Mouse (Mus musculus) C2C12 (cell line): ENCODE results near the gene Dusp9.

Experiments
- CEBPB ChIP-seq: IDR thresholded peaks from one replicate; pipeline ENCODE4 v1.6.1; 2011; ENCODE audit warnings: low read depth, mild to moderate bottlenecking, control low read depth, moderate library complexity
- CTCF ChIP-seq: IDR thresholded peaks from one replicate; pipeline ENCODE4 v1.5.1; 2011; ENCODE audit not compliant: control insufficient read depth, insufficient read depth, insufficient read length
- FOSL1 ChIP-seq: IDR thresholded peaks from one replicate; pipeline ENCODE4 v1.8.0; 2011; ENCODE audit warnings: mild to moderate bottlenecking, low read length; ENCODE audit not compliant: poor library complexity, insufficient read depth, severe bottlenecking
- MAX ChIP-seq: IDR thresholded peaks from one replicate; pipeline ENCODE4 v1.6.1; 2011; ENCODE audit warnings: mild to moderate bottlenecking, control low read depth
- MYOD1 ChIP-seq: IDR thresholded peaks from one replicate; pipeline ENCODE4 v1.6.1; 2011; ENCODE audit warnings: low read depth; ENCODE audit not compliant: control insufficient read depth, insufficient read length
- MYOG ChIP-seq: IDR thresholded peaks from one replicate; pipeline ENCODE4 v1.6.1; 2011; ENCODE audit not compliant: control insufficient read depth, insufficient read length; ENCODE audit errors: extremely low read depth
- USF1 ChIP-seq: IDR thresholded peaks from one replicate; pipeline ENCODE4 v1.6.1; 2011; ENCODE audit warnings: low read depth, mild to moderate bottlenecking, control low read depth, moderate library complexity

GRCm38 (mm10) chrX:73594451-73595121 lies 44.6 kb upstream of the Dusp9 start:
- TF ChIP-seq MYOG = no peak
- TF ChIP-seq MYOD1 = no peak
- no peak for TF ChIP-seq CEBPB
- no peak for TF ChIP-seq CTCF
- no peak for TF ChIP-seq USF1
- TF ChIP-seq MAX = no peak
- TF ChIP-seq FOSL1 = no peak
